Mouse (Mus musculus): ENCODE results near the gene P2rx4.

P2rx4 gene

DNA sequence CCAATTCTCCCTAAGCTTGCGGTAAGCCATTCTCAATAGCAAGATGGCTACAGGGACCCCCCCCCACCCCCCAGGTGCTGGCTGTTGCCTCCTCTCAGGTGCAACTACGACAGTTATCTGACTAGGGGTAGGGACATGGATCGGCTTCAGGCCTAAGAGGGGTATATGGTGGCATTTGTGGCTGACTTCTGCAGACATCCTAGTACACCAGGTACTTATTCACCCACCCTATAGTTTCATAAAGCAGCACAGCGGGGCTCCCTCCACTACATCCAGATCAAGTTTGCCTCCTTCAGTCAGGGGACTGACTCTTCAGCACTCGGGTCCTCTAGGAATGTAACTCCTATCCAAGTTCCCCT lies 448 bp upstream of the P2rx4 start:
- no peaks in the 10 kb centered on the region for H3K36me3 ChIP-seq (ENCODE audit: insufficient read depth, low read length)
- peaks cover 16% of the 10 kb centered on the region for H3K27me3 ChIP-seq (ENCODE audit: insufficient read depth, low read length)
- TF ChIP-seq NANOG (IDR thresholded peaks at IDR 0.05; ENCODE audit: borderline replicate concordance, low read length) (no peak), POU5F1 (IDR thresholded peaks at IDR 0.05; ENCODE audit: borderline replicate concordance, low read length) (no peak), CTCF (conservative IDR thresholded peaks at IDR 0.05; ENCODE audit: low read length) (no peak)
- peaks cover 16% of the 10 kb centered on the region for H3K4me1 ChIP-seq (replicated peaks; ENCODE audit: low read depth, low read length)
- no peaks in the 10 kb centered on the region for H3K9me3 ChIP-seq (ENCODE audit: low read length)
- H3K4me3 ChIP-seq (replicated peaks; ENCODE audit: low read length): peak overlapping the region; percentile 86

DNA sequence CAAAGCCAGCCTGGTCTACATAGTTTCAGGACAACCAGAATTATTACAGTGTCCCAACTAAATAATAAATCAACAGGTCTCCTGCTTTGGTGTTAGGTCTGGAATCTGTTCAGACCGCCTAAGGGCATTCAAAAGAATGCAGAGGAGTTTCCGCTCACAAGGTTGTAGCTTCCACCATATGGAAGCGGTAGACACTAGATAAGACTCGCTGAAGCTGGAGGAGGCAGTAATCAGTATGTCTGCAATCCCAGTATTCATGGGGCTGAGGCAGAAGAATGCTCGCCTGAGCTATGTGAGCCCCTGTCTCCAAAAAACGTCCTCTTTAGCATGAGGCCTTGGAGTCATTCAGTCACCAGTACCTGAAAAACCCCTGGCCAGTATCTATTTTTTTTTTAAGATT lies 1.5 kb downstream of the P2rx4 start:
- no peaks in the 10 kb centered on the region for H3K36me3 ChIP-seq (ENCODE audit: insufficient read depth, low read length)
- no peak for TF ChIP-seq NANOG (IDR thresholded peaks at IDR 0.05; ENCODE audit: borderline replicate concordance, low read length)
- no peak for TF ChIP-seq CTCF (conservative IDR thresholded peaks at IDR 0.05; ENCODE audit: low read length)
- no peak for TF ChIP-seq POU5F1 (IDR thresholded peaks at IDR 0.05; ENCODE audit: borderline replicate concordance, low read length)
- H3K4me1 ChIP-seq (replicated peaks; ENCODE audit: low read depth, low read length): peaks cover 16% of the 10 kb centered on the region
- no peak overlapping the region for H3K4me3 ChIP-seq (replicated peaks; ENCODE audit: low read length)
- H3K27me3 ChIP-seq (ENCODE audit: insufficient read depth, low read length): peaks cover 13% of the 10 kb centered on the region
- peaks cover 13% of the 10 kb centered on the region for H3K9me3 ChIP-seq (ENCODE audit: low read length)

DNA sequence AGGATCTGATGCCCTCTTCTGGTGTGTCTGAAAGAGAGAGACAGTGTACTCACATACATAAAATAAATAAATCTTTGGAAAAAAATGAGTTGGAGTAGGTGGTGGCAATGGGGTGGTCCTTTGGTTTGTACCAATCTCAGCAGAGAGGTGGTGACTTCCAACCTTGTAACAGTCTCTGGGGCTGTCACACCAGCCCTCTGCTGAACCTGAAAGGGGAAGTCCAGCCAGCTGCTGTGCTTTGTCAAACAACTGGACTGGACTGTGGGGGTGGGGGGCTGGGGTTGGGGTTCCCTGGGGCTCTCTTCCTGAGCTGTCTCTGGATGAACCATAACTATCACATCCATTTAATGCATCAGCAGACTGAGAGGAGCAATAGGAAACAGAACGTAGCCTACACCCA lies 8.4 kb downstream of the P2rx4 start:
- TF ChIP-seq POU5F1 (IDR thresholded peaks at IDR 0.05; ENCODE audit: borderline replicate concordance, low read length): no peak
- no peak for TF ChIP-seq NANOG (IDR thresholded peaks at IDR 0.05; ENCODE audit: borderline replicate concordance, low read length)
- H3K27me3 ChIP-seq (ENCODE audit: insufficient read depth, low read length): peaks cover 4% of the 10 kb centered on the region; the same call in 1 of the 2 replicates

DNA sequence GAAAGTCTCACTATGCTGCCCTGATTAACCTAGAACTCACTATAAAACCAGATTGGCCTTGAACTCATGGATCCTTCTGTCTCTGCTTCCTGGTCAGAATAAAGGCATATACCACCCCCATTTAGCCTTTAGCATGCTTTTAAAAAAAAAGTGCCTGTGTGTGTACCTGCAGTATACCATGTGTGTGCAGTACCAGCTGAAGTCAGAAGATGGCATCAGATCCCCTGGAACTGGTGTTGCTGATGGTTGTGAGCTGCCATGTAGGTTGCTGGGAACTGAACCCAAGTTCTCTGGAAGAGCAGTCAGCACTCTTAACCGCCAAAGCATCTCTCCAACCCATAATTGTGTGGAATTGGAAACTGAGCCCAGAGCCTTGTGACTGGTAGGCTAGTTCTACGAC lies 9.4 kb downstream of the P2rx4 start:
- no peak for TF ChIP-seq NANOG (IDR thresholded peaks at IDR 0.05; ENCODE audit: borderline replicate concordance, low read length)
- peak; percentile 53 for TF ChIP-seq CTCF (conservative IDR thresholded peaks at IDR 0.05; ENCODE audit: low read length)
- Histone ChIP-seq H3K9me3 (ENCODE audit: low read length) (peaks cover 16% of the 10 kb centered on the region), H3K36me3 (ENCODE audit: insufficient read depth, low read length) (no peaks in the 10 kb centered on the region), H3K27me3 (ENCODE audit: insufficient read depth, low read length) (peaks cover 4% of the 10 kb centered on the region; the same call in 1 of the 2 replicates), H3K4me1 (replicated peaks; ENCODE audit: low read depth, low read length) (no peaks in the 10 kb centered on the region), H3K4me3 (replicated peaks; ENCODE audit: low read length) (no peak overlapping the region)

More for the DNA sequence above, 8.4 kb downstream of the P2rx4 start:
- Histone ChIP-seq H3K9me3 (ENCODE audit: low read length) (peaks cover 16% of the 10 kb centered on the region), H3K36me3 (ENCODE audit: insufficient read depth, low read length) (no peaks in the 10 kb centered on the region), H3K4me3 (replicated peaks; ENCODE audit: low read length) (no peak overlapping the region), H3K4me1 (replicated peaks; ENCODE audit: low read depth, low read length) (no peaks in the 10 kb centered on the region)

DNA sequence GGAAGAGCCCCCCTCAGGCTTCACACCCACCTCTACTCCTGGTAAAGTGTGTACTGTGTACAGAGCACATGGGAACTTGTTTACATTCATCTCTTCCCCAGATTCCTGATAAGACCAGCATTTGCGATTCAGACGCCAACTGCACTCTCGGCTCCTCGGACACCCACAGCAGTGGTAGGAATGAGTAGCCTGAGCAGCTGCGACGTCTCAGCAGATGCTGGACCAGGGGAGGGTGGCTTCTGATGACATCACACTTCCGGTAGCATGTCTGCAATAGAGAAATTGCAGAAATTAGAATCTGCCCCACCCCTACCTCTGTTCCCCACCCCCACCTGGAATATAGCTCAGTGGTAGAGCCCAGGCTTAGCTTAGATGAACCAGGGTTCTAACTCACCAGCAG lies 11.1 kb downstream of the P2rx4 start:
- Histone ChIP-seq H3K9me3 (ENCODE audit: low read length) (peaks cover 5% of the 10 kb centered on the region), H3K36me3 (ENCODE audit: insufficient read depth, low read length) (no peaks in the 10 kb centered on the region), H3K4me3 (replicated peaks; ENCODE audit: low read length) (no peak overlapping the region), H3K27me3 (ENCODE audit: insufficient read depth, low read length) (peaks cover 4% of the 10 kb centered on the region; the same call in 1 of the 2 replicates), H3K4me1 (replicated peaks; ENCODE audit: low read depth, low read length) (no peaks in the 10 kb centered on the region)
- TF ChIP-seq CTCF (conservative IDR thresholded peaks at IDR 0.05; ENCODE audit: low read length) (no peak), POU5F1 (IDR thresholded peaks at IDR 0.05; ENCODE audit: borderline replicate concordance, low read length) (no peak), NANOG (IDR thresholded peaks at IDR 0.05; ENCODE audit: borderline replicate concordance, low read length) (no peak)

DNA sequence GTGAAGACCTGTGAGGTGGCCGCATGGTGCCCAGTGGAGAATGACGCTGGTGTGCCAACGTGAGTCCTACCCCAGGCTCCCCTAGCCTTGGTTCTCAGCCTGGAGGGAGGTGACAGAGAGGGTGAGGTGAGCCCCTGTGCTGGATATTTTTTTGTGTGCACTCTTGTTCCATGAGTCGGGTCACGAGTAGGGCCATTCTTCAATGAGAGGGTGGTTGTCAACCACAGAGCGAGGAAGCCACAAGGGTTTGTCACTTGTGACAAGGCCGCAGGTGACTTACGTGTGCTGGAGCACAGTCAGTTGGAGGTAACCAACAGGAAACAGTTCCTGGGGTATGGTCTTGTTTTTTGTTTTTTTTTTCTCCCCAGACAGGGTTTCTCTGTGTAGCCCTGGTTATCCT lies 11.8 kb downstream of the P2rx4 start:
- peaks cover 4% of the 10 kb centered on the region; the same call in 1 of the 2 replicates for H3K27me3 ChIP-seq (ENCODE audit: insufficient read depth, low read length)
- H3K9me3 ChIP-seq (ENCODE audit: low read length): peaks cover 4% of the 10 kb centered on the region; the same call in 1 of the 2 replicates
- TF ChIP-seq CTCF (conservative IDR thresholded peaks at IDR 0.05; ENCODE audit: low read length) (no peak), POU5F1 (IDR thresholded peaks at IDR 0.05; ENCODE audit: borderline replicate concordance, low read length) (no peak)
- H3K36me3 ChIP-seq (ENCODE audit: insufficient read depth, low read length): no peaks in the 10 kb centered on the region
- H3K4me3 ChIP-seq (replicated peaks; ENCODE audit: low read length): no peak overlapping the region
- no peaks in the 10 kb centered on the region for H3K4me1 ChIP-seq (replicated peaks; ENCODE audit: low read depth, low read length)

DNA sequence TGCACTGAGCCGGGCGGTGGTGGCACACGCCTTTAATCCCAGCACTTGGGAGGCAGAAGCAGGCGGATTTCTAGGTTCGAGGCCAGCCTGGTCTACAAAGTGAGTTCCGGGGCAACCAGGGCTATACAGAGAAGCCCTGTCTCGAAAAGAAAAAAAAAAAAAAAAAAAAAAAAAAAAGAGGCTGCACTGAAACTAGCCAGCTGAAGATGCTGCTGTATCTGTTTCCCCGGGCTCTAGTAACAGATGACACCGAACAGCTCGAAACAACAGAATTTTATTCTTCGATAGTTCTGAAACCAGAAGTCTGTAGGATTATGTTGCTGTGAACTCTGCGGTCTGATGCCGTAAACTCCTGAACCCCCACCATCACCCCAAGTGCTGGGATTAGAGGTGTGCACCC lies 18.1 kb downstream of the P2rx4 start:
- H3K36me3 ChIP-seq (ENCODE audit: insufficient read depth, low read length): no peaks in the 10 kb centered on the region
- TF ChIP-seq CTCF (conservative IDR thresholded peaks at IDR 0.05; ENCODE audit: low read length) (no peak), POU5F1 (IDR thresholded peaks at IDR 0.05; ENCODE audit: borderline replicate concordance, low read length) (no peak), NANOG (IDR thresholded peaks at IDR 0.05; ENCODE audit: borderline replicate concordance, low read length) (no peak)
- no peaks in the 10 kb centered on the region for H3K9me3 ChIP-seq (ENCODE audit: low read length)
- peak overlapping the region; percentile 61; the same call in 1 of the 2 replicates for H3K4me3 ChIP-seq (replicated peaks; ENCODE audit: low read length)
- H3K27me3 ChIP-seq (ENCODE audit: insufficient read depth, low read length): no peaks in the 10 kb centered on the region; the same call in 1 of the 2 replicates
- peaks cover 23% of the 10 kb centered on the region for H3K4me1 ChIP-seq (replicated peaks; ENCODE audit: low read depth, low read length)

DNA sequence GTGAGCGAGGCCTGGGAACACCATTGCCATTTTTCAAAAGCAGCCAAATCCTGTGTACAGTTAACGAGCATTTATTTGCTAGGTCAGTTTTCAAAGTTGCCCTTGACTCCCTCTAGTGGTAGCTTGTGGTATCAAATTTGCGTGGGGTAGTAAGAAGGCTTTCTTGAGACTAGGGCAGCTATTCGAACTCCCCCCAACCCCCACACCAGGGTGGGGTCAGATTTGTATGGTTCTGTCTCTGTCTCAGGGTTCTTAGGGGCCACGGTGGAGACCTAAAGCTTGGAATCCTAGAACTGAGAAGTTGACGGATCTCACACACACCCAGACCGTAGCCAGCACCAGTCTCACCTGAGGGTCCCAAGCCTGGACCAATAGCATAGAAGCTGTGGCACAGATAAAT lies 18.7 kb downstream of the P2rx4 start:
- no peak overlapping the region for H3K4me3 ChIP-seq (replicated peaks; ENCODE audit: low read length)
- TF ChIP-seq NANOG (IDR thresholded peaks at IDR 0.05; ENCODE audit: borderline replicate concordance, low read length): no peak
- peak; percentile 94 for TF ChIP-seq CTCF (conservative IDR thresholded peaks at IDR 0.05; ENCODE audit: low read length)

DNA sequence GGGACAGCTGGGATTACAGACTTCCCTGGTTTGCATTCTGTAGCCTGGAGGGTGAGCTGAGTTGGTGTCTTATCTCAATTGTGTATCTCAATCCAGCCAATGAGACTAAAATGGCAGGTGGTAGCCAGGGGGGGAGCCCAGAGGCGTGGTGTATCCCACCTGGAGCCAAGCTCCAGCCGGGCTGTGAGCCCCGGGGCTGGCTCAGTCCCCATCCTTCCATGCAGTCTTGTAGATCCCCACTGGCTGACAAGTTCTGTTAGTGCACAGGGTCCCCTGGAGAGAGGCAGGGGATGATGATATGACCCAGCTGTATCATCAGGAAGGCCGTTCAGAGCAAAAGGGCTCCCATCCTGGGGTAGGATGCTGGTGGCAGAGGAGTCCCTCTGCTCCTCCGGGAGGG lies 19.3 kb downstream of the P2rx4 start:
- no peak overlapping the region for H3K4me3 ChIP-seq (replicated peaks; ENCODE audit: low read length)
- H3K9me3 ChIP-seq (ENCODE audit: low read length): no peaks in the 10 kb centered on the region
- TF ChIP-seq POU5F1 (IDR thresholded peaks at IDR 0.05; ENCODE audit: borderline replicate concordance, low read length): no peak
- TF ChIP-seq CTCF (conservative IDR thresholded peaks at IDR 0.05; ENCODE audit: low read length): no peak
- TF ChIP-seq NANOG (IDR thresholded peaks at IDR 0.05; ENCODE audit: borderline replicate concordance, low read length): no peak
- H3K36me3 ChIP-seq (ENCODE audit: insufficient read depth, low read length): no peaks in the 10 kb centered on the region
- H3K27me3 ChIP-seq (ENCODE audit: insufficient read depth, low read length): no peaks in the 10 kb centered on the region; the same call in 1 of the 2 replicates
- H3K4me1 ChIP-seq (replicated peaks; ENCODE audit: low read depth, low read length): peaks cover 31% of the 10 kb centered on the region

More for the DNA sequence above, 18.7 kb downstream of the P2rx4 start:
- Histone ChIP-seq H3K9me3 (ENCODE audit: low read length) (no peaks in the 10 kb centered on the region), H3K27me3 (ENCODE audit: insufficient read depth, low read length) (no peaks in the 10 kb centered on the region; the same call in 1 of the 2 replicates), H3K36me3 (ENCODE audit: insufficient read depth, low read length) (no peaks in the 10 kb centered on the region), H3K4me1 (replicated peaks; ENCODE audit: low read depth, low read length) (peaks cover 28% of the 10 kb centered on the region)
